Comparison of ENCODE assay signal across 25 mouse cellular contexts in the genomic region with DNA sequence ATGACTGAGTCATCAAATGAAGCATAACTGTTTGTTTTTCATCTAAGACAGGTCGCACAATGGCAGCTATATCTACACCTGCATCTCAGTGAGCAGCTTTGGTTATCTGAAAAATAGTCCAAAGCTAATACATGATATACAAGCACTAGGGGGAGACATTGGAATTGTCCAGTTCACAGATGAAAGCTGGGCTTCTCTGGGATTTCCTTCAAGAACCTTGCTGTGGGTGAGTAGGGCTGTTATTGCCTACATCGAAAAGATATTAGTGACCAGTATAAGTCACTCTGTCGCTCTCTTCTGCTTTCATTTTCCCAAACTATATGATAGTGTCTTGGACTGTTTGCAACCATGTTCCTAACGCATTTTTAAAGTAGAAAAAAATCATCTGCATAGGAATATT.
A peak's percentile ranks its signal among the peaks of the same experiment; 100 is the strongest.
DNase-seq lines count a peak whose midpoint lies in the region; TF ChIP-seq lines count a peak whose summit lies in the region.
"Had no signal": no experiment of that assay in that cellular context is flagged by ENCODE, and none has a peak within 500 bp of the region (broad histone marks: within the 10 kb centered on the region; RNA-seq: fewer than 3 reads in every experiment).

No protein-coding gene starts in this region.

- no peak for TF ChIP-seq POLR2A in CH12.LX (IDR thresholded peaks at IDR 0.05; ENCODE audit: low read depth, low read length)
- TF ChIP-seq POLR2A in myocyte (IDR thresholded peaks at IDR 0.05; ENCODE audit: insufficient read length, low read depth) = no peak

- H3K9ac ChIP-seq in CH12.LX (ENCODE audit: insufficient read depth, low read depth) = no peak overlapping the region
- H3K9ac ChIP-seq: embryonic facial prominence, embryonic 12.5 days; forebrain, embryonic 12.5 days; heart, embryonic 15.5 days; hindbrain, embryonic 14.5 days; limb, embryonic 15.5 days had no signal

- TF ChIP-seq CTCF in layer of hippocampus, adult 2 months (conservative IDR thresholded peaks at IDR 0.05) = peak; percentile 34; the same call in 1 of the 2 replicates
- peak in 1 of 2 experiments; percentile 37; a peak in 2 of 4 replicates for TF ChIP-seq CTCF in CH12.LX (conservative IDR thresholded peaks at IDR 0.05 in 1 of 2, IDR thresholded peaks at IDR 0.05 in 1 of 2; ENCODE audit: low read depth in 2 of 2, low read length in 2 of 2)

- dilution Hi-C loops in CH12.LX (cut with MboI; ENCODE audit: extremely low pct_ligation_motif_present, extremely low pct_unique_long_range_greater_than_20kb, low sequenced_read_pairs) = no loop called here

- no peak overlapping the region for H3K27ac ChIP-seq in layer of hippocampus, adult 2 months
- no peak overlapping the region for H3K27ac ChIP-seq in CH12.LX (ENCODE audit: insufficient read depth, low read depth)
- H3K27ac ChIP-seq: embryonic facial prominence, embryonic 12.5 days; forebrain, embryonic 12.5 days; heart, embryonic 15.5 days; hindbrain, embryonic 14.5 days; limb, embryonic 15.5 days; midbrain, embryonic 10.5 days; stomach, postnatal 0 days had no signal

- H3K27me3 ChIP-seq in CH12.LX (replicated peaks) = no peaks in the 10 kb centered on the region
- no peaks in the 10 kb centered on the region for H3K27me3 ChIP-seq in myocyte (ENCODE audit: control insufficient read depth, insufficient read depth, insufficient read length)
- H3K27me3 ChIP-seq: embryonic facial prominence, embryonic 12.5 days; forebrain, embryonic 12.5 days; heart, embryonic 15.5 days; limb, embryonic 15.5 days had no signal

- no peak for TF ChIP-seq EP300 in CH12.LX (IDR thresholded peaks at IDR 0.05; ENCODE audit: low read length)

- no peak for DNase-seq in layer of hippocampus, adult 2 months (ENCODE audit: low spot score in 2 of 2)
- DNase-seq in layer of hippocampus, postnatal 14 days (ENCODE audit: low spot score in 2 of 2) = no peak
- DNase-seq in CH12.LX (ENCODE audit: extremely low read depth) = no peak
- peak; percentile 37 for DNase-seq in R1 (ENCODE audit: low read depth, low spot score)
- DNase-seq in layer of hippocampus, adult 8-10 months (ENCODE audit: low spot score in 2 of 2) = no peak
- DNase-seq in spleen, postnatal 4 days (ENCODE audit: low spot score in 2 of 2) = no peak
- DNase-seq: adrenal gland, adult 8-10 months; cerebellum, adult 2 months; cerebellum, postnatal 36 days; heart, postnatal 36 days; kidney, adult 8-10 months; kidney, postnatal 25 days; layer of hippocampus, adult 9-11 months; left cerebral cortex, postnatal 4 days; lung, postnatal 4 days; thymus, adult 2 months; thymus, postnatal 4 days had no signal

- no peaks in the 10 kb centered on the region for H3K79me2 ChIP-seq in CH12.LX (replicated peaks; ENCODE audit: control insufficient read depth, extremely low read depth, insufficient read depth, poor library complexity, severe bottlenecking)
- no peaks in the 10 kb centered on the region for H3K79me2 ChIP-seq in myocyte (ENCODE audit: control insufficient read depth, insufficient read depth)

- peak; percentile 35 for TF ChIP-seq RAD21 in CH12.LX (IDR thresholded peaks at IDR 0.05; ENCODE audit: low read depth, low read length)

- peaks cover 29% of the 10 kb centered on the region for H3K9me3 ChIP-seq in CH12.LX (replicated peaks; ENCODE audit: low read length)
- H3K9me3 ChIP-seq: embryonic facial prominence, embryonic 12.5 days; forebrain, embryonic 12.5 days; heart, embryonic 15.5 days; limb, embryonic 15.5 days; midbrain, embryonic 10.5 days had no signal

- H3ac ChIP-seq in myocyte (ENCODE audit: control insufficient read depth, insufficient read length) = no peak overlapping the region

- H3K36me3 ChIP-seq in CH12.LX (replicated peaks in 1 of 2; ENCODE audit: control insufficient read depth in 1 of 2, insufficient read depth in 1 of 2, low read length in 1 of 2) (no peaks in the 10 kb centered on the region), myocyte (ENCODE audit: control insufficient read depth, insufficient read depth) (no peaks in the 10 kb centered on the region)
- H3K36me3 ChIP-seq: embryonic facial prominence, embryonic 12.5 days; forebrain, embryonic 12.5 days; heart, embryonic 15.5 days; limb, embryonic 15.5 days; midbrain, embryonic 10.5 days had no signal

- H3K4me1 ChIP-seq in CH12.LX (ENCODE audit: control insufficient read depth in 1 of 2, insufficient read depth in 2 of 2) = no peaks in the 10 kb centered on the region
- H3K4me1 ChIP-seq: embryonic facial prominence, embryonic 12.5 days; forebrain, embryonic 12.5 days; heart, embryonic 15.5 days; limb, embryonic 15.5 days; midbrain, embryonic 10.5 days had no signal

- no peak overlapping the region for H3K4me3 ChIP-seq in layer of hippocampus, adult 2 months
- H3K4me3 ChIP-seq in CH12.LX (replicated peaks in 1 of 3; ENCODE audit: low read depth in 2 of 3, low read length in 2 of 3, poor library complexity in 1 of 3) = no peak overlapping the region
- H3K4me3 ChIP-seq in myocyte = no peak overlapping the region
- H3K4me3 ChIP-seq: embryonic facial prominence, embryonic 12.5 days; forebrain, embryonic 12.5 days; heart, embryonic 15.5 days; limb, embryonic 15.5 days; midbrain, embryonic 10.5 days had no signal

- in situ Hi-C loops in CH12.LX (cut with MboI; ENCODE audit: low pct_ligation_motif_present, low pct_unique_long_range_greater_than_20kb, low sequenced_read_pairs) = no loop called here

- 0 out of 2 replicates have a peak overlapping the region, but pooled peaks have one; percentile 21 for H3K4me2 ChIP-seq in CH12.LX (ENCODE audit: insufficient read depth, low read depth, poor library complexity, severe bottlenecking)
- peak overlapping the region; percentile 51 for H3K4me2 ChIP-seq in myocyte (ENCODE audit: low read depth)
- H3K4me2 ChIP-seq: embryonic facial prominence, embryonic 12.5 days; forebrain, embryonic 12.5 days; heart, embryonic 15.5 days; hindbrain, embryonic 14.5 days; limb, embryonic 15.5 days had no signal

TF ChIP-seq in CH12.LX, 34 proteins besides CTCF, POLR2A, EP300 and RAD21:
- TF ChIP-seq NRF1 (IDR thresholded peaks at IDR 0.05; ENCODE audit: low read depth, low read length) (no peak), KAT2A (IDR thresholded peaks at IDR 0.05; ENCODE audit: insufficient replicate concordance, low read length) (no peak), NELFE (IDR thresholded peaks at IDR 0.05; ENCODE audit: low read depth, low read length) (no peak), ZC3H11A (IDR thresholded peaks at IDR 0.05; ENCODE audit: low read depth, low read length) (no peak), ELF1 (IDR thresholded peaks at IDR 0.05; ENCODE audit: low read depth, low read length) (no peak), JUN (IDR thresholded peaks at IDR 0.05; ENCODE audit: insufficient read depth, low read depth, low read length) (no peak), MAFK (IDR thresholded peaks at IDR 0.05; ENCODE audit: insufficient replicate concordance, low read length) (no peak), E2F4 (IDR thresholded peaks at IDR 0.05; ENCODE audit: insufficient replicate concordance, low read depth, low read length) (no peak), MAZ (IDR thresholded peaks at IDR 0.05; ENCODE audit: low read depth, low read length) (no peak), ETS1 (conservative IDR thresholded peaks at IDR 0.05; ENCODE audit: low read depth, low read length) (no peak), MXI1 (IDR thresholded peaks at IDR 0.05; ENCODE audit: low read depth, low read length) (no peak), USF2 (conservative IDR thresholded peaks at IDR 0.05; ENCODE audit: low read depth, low read length) (no peak), MEF2A (IDR thresholded peaks at IDR 0.05; ENCODE audit: borderline replicate concordance, low read depth, low read length) (no peak), ZNF384 (IDR thresholded peaks at IDR 0.05; ENCODE audit: low read depth, low read length) (no peak)

TF ChIP-seq in myocyte, 11 proteins besides CTCF, POLR2A, EP300 and RAD21:
- TF ChIP-seq SRF (IDR thresholded peaks at IDR 0.05; ENCODE audit: control insufficient read depth, insufficient read length, low read depth) (no peak), MAX (IDR thresholded peaks at IDR 0.05; ENCODE audit: low read depth) (no peak), CEBPB (IDR thresholded peaks at IDR 0.05; ENCODE audit: insufficient read depth, poor library complexity, severe bottlenecking) (no peak), POLR2AphosphoS2 (IDR thresholded peaks at IDR 0.05; ENCODE audit: insufficient read length, low read depth) (no peak), E2F4 (IDR thresholded peaks at IDR 0.05; ENCODE audit: insufficient read depth) (no peak), TCF12 (IDR thresholded peaks at IDR 0.05; ENCODE audit: insufficient read depth, poor library complexity, severe bottlenecking) (no peak), MYOD1 (IDR thresholded peaks at IDR 0.05; ENCODE audit: control insufficient read depth in 1 of 3, insufficient read length in 2 of 3, low read depth in 2 of 3) (no peak), REST (IDR thresholded peaks at IDR 0.05; ENCODE audit: insufficient read depth, insufficient read length) (no peak), MYOG (IDR thresholded peaks at IDR 0.05; ENCODE audit: control insufficient read depth in 1 of 3, insufficient read depth in 1 of 3, insufficient read length in 2 of 3, low read depth in 2 of 3) (no peak), USF1 (IDR thresholded peaks at IDR 0.05; ENCODE audit: low read depth) (no peak), TCF3 (IDR thresholded peaks at IDR 0.05; ENCODE audit: insufficient read length, low read depth) (no peak)
